In genomic region chr10:58652045-58652417, GRCm38 (mm10) we compare ENCODE assay signal across 10 mouse cellular contexts. TPM values are rescaled to one million over a fixed set of nuclear protein-coding genes. Genes with fewer than 3 reads are reported as not detected.
DNase-seq lines count a peak whose midpoint lies in the region; ATAC-seq and TF ChIP-seq lines count a peak whose summit lies in the region.
"Had no signal": no experiment of that assay in that cellular context is flagged by ENCODE, and none has a peak within 500 bp of the region (broad histone marks: within the 10 kb centered on the region; RNA-seq: fewer than 3 reads in every experiment).

No protein-coding gene starts in this region.

- no peak overlapping the region for H3K9ac ChIP-seq in heart, embryonic 11.5 days (ENCODE audit: low read depth, low read length)
- no peak overlapping the region for H3K9ac ChIP-seq in midbrain, postnatal 0 days (replicated peaks; ENCODE audit: low read length, poor library complexity, severe bottlenecking)
- H3K9ac ChIP-seq in limb, embryonic 15.5 days, result no peak overlapping the region

- no peaks in the 10 kb centered on the region for H3K9me3 ChIP-seq in heart, embryonic 11.5 days (replicated peaks; ENCODE audit: control insufficient read depth, low read length)
- H3K9me3 ChIP-seq in midbrain, embryonic 10.5 days (replicated peaks), result peaks cover 3% of the 10 kb centered on the region; the same call in 1 of the 2 replicates
- H3K9me3 ChIP-seq in midbrain, postnatal 0 days (ENCODE audit: low read length), result no peaks in the 10 kb centered on the region
- H3K9me3 ChIP-seq in limb, embryonic 15.5 days, result no peaks in the 10 kb centered on the region

- intact Hi-C loops in heart, postnatal 14 days (cut with DNase I), result no loop called here
- intact Hi-C loops in left cerebral cortex, postnatal 36 days (cut with DNase I), result no loop called here
- intact Hi-C loops in gastrocnemius, adult 2 months (cut with DNase I), result no loop called here

- no peak overlapping the region for H3K27ac ChIP-seq in heart, embryonic 11.5 days (ENCODE audit: low read depth, low read length)
- H3K27ac ChIP-seq in midbrain, embryonic 10.5 days (replicated peaks), result peak overlapping the region; percentile 80
- H3K27ac ChIP-seq in midbrain, postnatal 0 days (ENCODE audit: low read depth, low read length), result no peak overlapping the region
- no peak overlapping the region for H3K27ac ChIP-seq in limb, embryonic 15.5 days
- H3K27ac ChIP-seq in gastrocnemius, adult 2 months, result no peak overlapping the region

- DNase-seq in heart, postnatal 14 days, result no peak
- no peak for DNase-seq in midbrain, embryonic 10.5 days (ENCODE audit: low spot score)
- DNase-seq in midbrain, postnatal 0 days (ENCODE audit: low spot score), result no peak
- no peak for DNase-seq in cerebellum, adult 11 months
- DNase-seq in left cerebral cortex, postnatal 36 days (ENCODE audit: low spot score in 2 of 2), result no peak
- no peak for DNase-seq in gastrocnemius, adult 2 months

- TF ChIP-seq CTCF in midbrain, postnatal 0 days (IDR thresholded peaks at IDR 0.05), result no peak
- TF ChIP-seq CTCF in gastrocnemius, adult 2 months (IDR thresholded peaks at IDR 0.05), result no peak

- H3K4me1 ChIP-seq in heart, embryonic 11.5 days (ENCODE audit: control insufficient read depth, insufficient read depth, low read length), result peaks cover 16% of the 10 kb centered on the region
- H3K4me1 ChIP-seq in midbrain, embryonic 10.5 days, result peaks cover 31% of the 10 kb centered on the region
- H3K4me1 ChIP-seq in midbrain, postnatal 0 days (ENCODE audit: insufficient read depth, low read length), result peaks cover 2% of the 10 kb centered on the region; the same call in 1 of the 2 replicates
- H3K4me1 ChIP-seq in limb, embryonic 15.5 days, result peaks cover 17% of the 10 kb centered on the region

- H3K36me3 ChIP-seq in heart, embryonic 11.5 days (ENCODE audit: control insufficient read depth, insufficient read depth, low read length), result no peaks in the 10 kb centered on the region
- H3K36me3 ChIP-seq in midbrain, embryonic 10.5 days, result no peaks in the 10 kb centered on the region
- H3K36me3 ChIP-seq in midbrain, postnatal 0 days (ENCODE audit: insufficient read depth, low read length), result no peaks in the 10 kb centered on the region
- no peaks in the 10 kb centered on the region for H3K36me3 ChIP-seq in limb, embryonic 15.5 days

- ATAC-seq in heart, embryonic 11.5 days (replicated peaks; ENCODE audit: insufficient number of reproducible peaks, low FRiP score, low TSS enrichment), result no peak
- ATAC-seq in midbrain, postnatal 0 days (ENCODE audit: low FRiP score), result no peak
- no peak for ATAC-seq in limb, embryonic 15.5 days (ENCODE audit: insufficient number of reproducible peaks, low FRiP score, low TSS enrichment, low read depth)

- 5% methylated on average over 9 of the region's 9 CpGs for WGBS in heart, embryonic 11.5 days (ENCODE audit: insufficient replicate concordance)
- WGBS in midbrain, embryonic 10.5 days, result 3% methylated on average over 9 of the region's 9 CpGs
- WGBS in midbrain, postnatal 0 days, result 4% methylated on average over 9 of the region's 9 CpGs
- 2% methylated on average over 9 of the region's 9 CpGs for WGBS in limb, embryonic 15.5 days

- H3K27me3 ChIP-seq in heart, embryonic 11.5 days (ENCODE audit: control insufficient read depth, insufficient read depth, low read length), result 0 out of 2 replicates have a peak, but pooled peaks cover 2% of the 10 kb centered on the region
- H3K27me3 ChIP-seq in midbrain, embryonic 10.5 days (ENCODE audit: low read depth, poor library complexity, severe bottlenecking), result peaks cover 10% of the 10 kb centered on the region
- no peaks in the 10 kb centered on the region for H3K27me3 ChIP-seq in midbrain, postnatal 0 days (ENCODE audit: insufficient read depth, low read length)
- no peaks in the 10 kb centered on the region for H3K27me3 ChIP-seq in limb, embryonic 15.5 days

- H3K4me3 ChIP-seq in heart, embryonic 11.5 days (ENCODE audit: low read depth, low read length), result no peak overlapping the region
- H3K4me3 ChIP-seq in midbrain, embryonic 10.5 days, result peak overlapping the region; percentile 35
- H3K4me3 ChIP-seq in midbrain, postnatal 0 days (ENCODE audit: low read depth, low read length), result no peak overlapping the region
- H3K4me3 ChIP-seq in limb, embryonic 15.5 days, result no peak overlapping the region
- H3K4me3 ChIP-seq in gastrocnemius, adult 2 months, result no peak overlapping the region

- H3K4me2 ChIP-seq in heart, embryonic 11.5 days, result peak overlapping the region; percentile 67
- H3K4me2 ChIP-seq in midbrain, postnatal 0 days (ENCODE audit: low read depth, low read length, poor library complexity, severe bottlenecking), result no peak overlapping the region; the same call in 1 of the 2 replicates
- H3K4me2 ChIP-seq in limb, embryonic 15.5 days, result peak overlapping the region; percentile 30; the same call in 1 of the 2 replicates

RNA-seq across cellular contexts. Expression of gene Edar, which starts 23.4 kb away (rescaled TPM):
- 0.13 TPM in 1 of 2 replicates, not detected in the other for polyA plus RNA-seq in heart, embryonic 11.5 days (2014; fragmentation: Nextera tagmentation; extraction: Ambion mirVana)
- under 1 TPM; 0.39 to 0.69 TPM for total RNA-seq in heart, postnatal 14 days (2021)
- 0.67 and 0.73 TPM in 2 replicates for polyA plus RNA-seq in midbrain, embryonic 10.5 days (2016; fragmentation: Nextera tagmentation; extraction: Ambion mirVana)
- 0.33 and 0.85 TPM in 2 replicates for total RNA-seq in midbrain, postnatal 0 days (2014; rRNA removed)
- polyA plus RNA-seq in midbrain, postnatal 0 days (2015; fragmentation: Nextera tagmentation; extraction: Ambion mirVana), result 0.13 and 0.16 TPM in 2 replicates
- polyA plus RNA-seq in limb, embryonic 15.5 days (2015; fragmentation: Nextera tagmentation; extraction: Ambion mirVana), result 2.6 and 3.4 TPM in 2 replicates
- under 1 TPM; 0.49 to 0.50 TPM for total RNA-seq in left cerebral cortex, postnatal 36 days (2021)
- under 1 TPM in 1 of 2 experiments, not detected in 1; 0.11 TPM for total RNA-seq in gastrocnemius, adult 2 months (2021)
- polyA plus RNA-seq: heart, postnatal 0 days; liver, embryonic 16.5 days had no signal
